Mouse (Mus musculus) E14TG2a.4 (cell line): ENCODE measurements around the gene Slc10a6.

Experiments
- CTCF ChIP-seq: conservative IDR thresholded peaks from 2 replicates; pipeline ENCODE4 v1.5.1; 2014; ENCODE audit warnings: low read length
- NANOG ChIP-seq: IDR thresholded peaks from 2 replicates; pipeline ENCODE4 v1.6.1; 2014; ENCODE audit warnings: borderline replicate concordance, low read length, mixed read lengths
- POU5F1 ChIP-seq: IDR thresholded peaks from 2 replicates; pipeline ENCODE4 v1.6.1; 2014; ENCODE audit warnings: low read length, borderline replicate concordance

- no peak for TF ChIP-seq CTCF
- no peak for TF ChIP-seq NANOG
- TF ChIP-seq POU5F1: no peak
Observed at GRCm38 (mm10) chr5:103624831-103625230, 4.4 kb downstream of the Slc10a6 start.
